Mouse (Mus musculus): ENCODE data around the gene Fcrl6.

- TF ChIP-seq CTCF (IDR thresholded peaks at IDR 0.05; ENCODE audit: borderline replicate concordance, extremely low read depth, insufficient read depth, insufficient read length), result no peak
- no peak for TF ChIP-seq POLR2A (IDR thresholded peaks at IDR 0.05; ENCODE audit: borderline replicate concordance, extremely low read depth, insufficient read depth, insufficient read length, poor library complexity, severe bottlenecking)
Measured at GRCm38 (mm10) chr1:172593956-172594355, 8.4 kb downstream of the Fcrl6 start.
